Mouse (Mus musculus): ENCODE measurements around the gene Gm15294.

Gene Gm15294

GRCm38 (mm10) chrX:141875135-141875534 is at the start of gene Gm15294:
Gene Gm15294, minus strand, starts transcription at chrX:141875235.
- no peak for DNase-seq (ENCODE audit: low read depth, low spot score)

- peak; percentile 45 for DNase-seq (ENCODE audit: low read depth, low spot score)
These were observed 9.5 kb upstream of the Gm15294 start for GRCm38 (mm10) chrX:141884336-141885048.

DNA sequence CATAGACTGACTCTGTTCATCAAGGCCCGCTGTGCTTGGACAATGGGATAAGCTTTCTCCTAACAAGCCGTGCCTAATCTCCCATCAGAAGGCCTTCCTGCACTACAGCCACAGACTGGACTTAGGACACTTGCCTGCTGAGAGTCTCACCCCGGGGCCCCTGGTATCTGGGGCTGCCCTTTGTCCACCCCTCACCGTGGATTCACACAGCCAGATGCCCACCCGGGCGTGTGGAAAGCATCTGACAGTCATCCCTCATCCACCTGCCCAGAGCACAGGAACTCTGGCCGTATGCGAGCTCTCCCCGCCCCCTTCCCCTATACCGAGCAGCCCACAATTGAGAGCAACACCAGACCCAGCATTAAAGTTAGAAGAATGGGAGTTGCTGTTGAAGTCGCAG is 1.0 kb downstream of the Gm15294 start:
- DNase-seq (ENCODE audit: low read depth, low spot score) = peak; percentile 3

GRCm38 (mm10) chrX:141873597-141873996 is 1.4 kb downstream of the Gm15294 start:
- DNase-seq (ENCODE audit: low read depth, low spot score) = no peak

- no peak for DNase-seq (ENCODE audit: low read depth, low spot score)
These were observed 19.2 kb downstream of the Gm15294 start for GRCm38 (mm10) chrX:141855684-141856396.
